Mouse (Mus musculus) stomach, embryonic 16.5 days (tissue): ENCODE measurements at regions not wholly inside any gene's neighbourhood (a gene's known extent, or its start where the extent isn't known, plus 50 kb on each side); places are given as distances from the start of the nearest gene placed in this dataset.

Source experiments
- ATAC-seq: fragments of 200-750 bp; cut with Nextera tagmentation; 2 replicates; pipeline ENCODE4 v1.8.0; 2017; ENCODE audit warnings: moderate number of reproducible peaks, moderate TSS enrichment; ENCODE audit not compliant: insufficient read depth, low FRiP score
- H3K27ac ChIP-seq: fragments of 300-500 bp; sonication (generic); 2 replicates; pipeline ENCODE4 v1.5.1; 2014; ENCODE audit warnings: low read length
- H3K27me3 ChIP-seq: fragments of 300-500 bp; sonication (generic); 2 replicates; pipeline ENCODE4 v1.6.1; 2014; ENCODE audit warnings: low read length, control low read depth, mixed read lengths; ENCODE audit not compliant: control insufficient read depth, insufficient read depth
- H3K36me3 ChIP-seq: fragments of 300-500 bp; sonication (generic); 2 replicates; pipeline ENCODE4 v1.6.1; 2014; ENCODE audit warnings: low read length; ENCODE audit not compliant: control insufficient read depth, insufficient read depth
- H3K4me1 ChIP-seq: fragments of 300-500 bp; sonication (generic); 2 replicates; pipeline ENCODE4 v1.6.1; 2014; ENCODE audit warnings: low read length, control low read depth, mixed read lengths; ENCODE audit not compliant: control insufficient read depth, insufficient read depth
- H3K4me2 ChIP-seq: fragments of 300-500 bp; sonication (generic); 2 replicates; pipeline ENCODE4 v1.6.1; 2014; ENCODE audit warnings: low read depth, low read length, mixed read lengths
- H3K4me3 ChIP-seq: fragments of 300-500 bp; sonication (generic); replicated peaks from 2 replicates; pipeline ENCODE4 v1.5.1; 2014; ENCODE audit warnings: mild to moderate bottlenecking, low read length
- H3K9ac ChIP-seq: fragments of 300-500 bp; sonication (generic); 2 replicates; pipeline ENCODE4 v1.6.1; 2014; ENCODE audit warnings: low read length
- H3K9me3 ChIP-seq: fragments of 300-500 bp; sonication (generic); replicated peaks from 2 replicates; pipeline ENCODE4 v1.6.1; 2016; ENCODE audit warnings: low read length, control low read depth; ENCODE audit not compliant: control insufficient read depth
- WGBS: fragments of 180-500 bp; shearing (Covaris S2); extraction: QIAGEN DNeasy Blood & Tissue Kit; methylation state at CpG from one replicate; pipeline ENCODE4 v1.1.7; 2014; 5-methylcytosine and 5-hydroxymethylcytosine counted together

GRCm38 (mm10) chr4:131230361-131230760 is 286.2 kb downstream of the Matn1 start:
- no peak overlapping the region for H3K4me2 ChIP-seq
- no peaks in the 10 kb centered on the region for H3K27me3 ChIP-seq
- no peak for ATAC-seq
- no peak overlapping the region for H3K4me3 ChIP-seq
- WGBS: 77% methylated on average over 5 of the region's 5 CpGs
- no peaks in the 10 kb centered on the region for H3K36me3 ChIP-seq
- H3K9me3 ChIP-seq: no peaks in the 10 kb centered on the region
- no peak overlapping the region for H3K27ac ChIP-seq
- H3K9ac ChIP-seq: no peak overlapping the region
- no peaks in the 10 kb centered on the region for H3K4me1 ChIP-seq

DNA sequence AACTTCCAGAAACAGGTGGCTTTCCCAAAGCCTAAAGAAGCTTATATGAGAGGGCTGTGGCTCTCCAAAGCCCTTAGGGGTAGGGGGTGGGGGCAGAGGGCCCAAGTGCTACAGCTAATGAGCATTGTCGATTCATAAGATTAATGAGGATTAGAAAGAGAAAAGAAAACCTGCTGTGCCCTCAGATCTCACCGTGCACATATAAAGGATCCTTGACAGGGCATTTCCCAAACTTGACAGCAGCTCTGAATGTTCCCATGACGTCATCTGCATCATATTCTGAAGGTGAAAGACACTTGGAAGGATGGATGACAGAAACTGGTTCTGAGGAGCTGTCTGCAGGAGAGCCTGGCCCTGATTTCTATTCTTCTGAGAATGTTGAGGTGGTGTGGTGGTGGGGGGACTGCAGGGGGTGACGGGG is 292.4 kb downstream of the Matn1 start:
- Histone ChIP-seq H3K27me3 (no peaks in the 10 kb centered on the region), H3K4me2 (no peak overlapping the region), H3K27ac (no peak overlapping the region), H3K9me3 (no peaks in the 10 kb centered on the region), H3K4me1 (no peaks in the 10 kb centered on the region), H3K36me3 (no peaks in the 10 kb centered on the region), H3K4me3 (no peak overlapping the region), H3K9ac (no peak overlapping the region)
- no peak for ATAC-seq
- 41% methylated on average over 4 of the region's 4 CpGs for WGBS

DNA sequence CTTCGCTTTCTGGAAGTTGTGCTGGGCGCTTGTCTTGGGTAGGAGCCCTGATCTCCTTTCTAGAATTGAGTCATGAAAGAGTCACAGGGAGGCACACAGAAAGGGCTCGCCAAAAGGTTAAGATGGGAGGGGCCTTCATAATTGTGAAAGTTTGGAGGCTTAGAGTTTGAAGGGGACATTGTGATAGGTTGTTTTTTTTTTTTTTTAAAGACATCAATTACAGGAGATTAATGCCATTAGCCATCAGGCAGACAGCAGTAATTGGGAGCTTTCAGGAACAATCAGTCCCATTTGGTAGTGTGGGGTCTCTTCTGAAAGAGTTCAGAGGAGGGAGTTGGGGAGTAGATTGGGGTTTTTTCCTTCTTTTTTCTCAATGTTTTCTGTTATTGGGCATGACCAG is 294.4 kb downstream of the Matn1 start:
- 74% methylated on average over 3 of the region's 3 CpGs for WGBS
- Histone ChIP-seq H3K9ac (no peak overlapping the region), H3K4me2 (no peak overlapping the region), H3K27ac (no peak overlapping the region), H3K4me1 (no peaks in the 10 kb centered on the region), H3K4me3 (no peak overlapping the region), H3K36me3 (no peaks in the 10 kb centered on the region), H3K27me3 (no peaks in the 10 kb centered on the region), H3K9me3 (no peaks in the 10 kb centered on the region)
- no peak for ATAC-seq

DNA sequence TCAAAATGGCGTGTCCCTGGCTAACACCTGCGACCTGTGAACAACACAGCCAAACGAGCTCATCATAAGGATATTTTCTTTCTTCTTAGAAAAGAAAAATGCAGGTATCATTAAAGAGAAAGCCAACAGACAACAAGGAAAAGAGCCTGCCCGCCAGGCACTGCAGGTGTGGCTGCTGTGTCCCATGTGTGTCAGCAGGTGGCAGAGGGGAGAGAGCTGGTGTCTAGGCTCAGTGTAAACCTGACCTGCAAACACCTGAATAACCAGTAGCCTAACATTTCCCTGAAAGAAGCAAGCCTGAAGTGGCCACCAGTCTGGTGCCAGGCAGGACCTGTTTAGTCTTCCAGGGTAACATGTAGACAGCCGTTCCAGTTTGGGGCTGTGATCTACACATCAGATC is 294.9 kb downstream of the Matn1 start:
- WGBS: 70% methylated on average over 5 of the region's 5 CpGs
- Histone ChIP-seq H3K9ac (no peak overlapping the region), H3K36me3 (no peaks in the 10 kb centered on the region), H3K9me3 (no peaks in the 10 kb centered on the region), H3K27ac (no peak overlapping the region), H3K27me3 (no peaks in the 10 kb centered on the region), H3K4me2 (no peak overlapping the region), H3K4me3 (no peak overlapping the region), H3K4me1 (no peaks in the 10 kb centered on the region)
- no peak for ATAC-seq

- no peaks in the 10 kb centered on the region for H3K27me3 ChIP-seq
- no peaks in the 10 kb centered on the region for H3K9me3 ChIP-seq
- H3K4me2 ChIP-seq: no peak overlapping the region
- 80% methylated on average over 4 of the region's 4 CpGs for WGBS
- H3K9ac ChIP-seq: no peak overlapping the region
- H3K4me3 ChIP-seq: no peak overlapping the region
- no peaks in the 10 kb centered on the region for H3K4me1 ChIP-seq
- H3K36me3 ChIP-seq: no peaks in the 10 kb centered on the region
- no peak for ATAC-seq
- H3K27ac ChIP-seq: no peak overlapping the region
These were observed 296.3 kb downstream of the Matn1 start for GRCm38 (mm10) chr4:131240457-131240856.

DNA sequence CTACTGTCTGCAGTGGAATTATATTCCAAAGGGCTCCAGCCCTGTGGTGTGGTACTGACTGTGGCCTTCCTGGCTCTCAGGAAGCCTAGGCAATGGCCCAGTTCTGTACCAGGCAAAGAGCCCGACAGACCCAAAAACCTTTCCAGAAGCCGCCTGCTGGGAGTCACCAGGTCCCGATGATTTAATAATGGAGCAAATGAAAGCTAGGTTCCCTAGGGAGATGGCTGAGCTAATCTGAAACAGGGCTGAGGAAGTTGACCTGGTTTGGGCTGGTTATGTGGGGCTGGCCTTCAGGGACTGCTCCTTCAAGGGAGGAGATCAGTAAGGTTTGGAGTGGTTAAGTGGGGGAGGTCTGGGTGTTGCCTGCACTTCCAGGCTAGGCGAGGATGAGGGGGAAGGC is 298.1 kb downstream of the Matn1 start:
- 68% methylated on average over 4 of the region's 4 CpGs for WGBS

GRCm38 (mm10) chr4:131243744-131244387 is 299.7 kb downstream of the Matn1 start:
- Histone ChIP-seq H3K4me3 (no peak overlapping the region), H3K9me3 (no peaks in the 10 kb centered on the region), H3K4me2 (no peak overlapping the region), H3K36me3 (no peaks in the 10 kb centered on the region), H3K27ac (no peak overlapping the region), H3K4me1 (no peaks in the 10 kb centered on the region), H3K9ac (no peak overlapping the region), H3K27me3 (no peaks in the 10 kb centered on the region)
- no peak for ATAC-seq
- WGBS: 50% methylated on average over 9 of the region's 9 CpGs

More for the DNA sequence above, 298.1 kb downstream of the Matn1 start:
- ATAC-seq: no peak
- H3K9me3 ChIP-seq: no peaks in the 10 kb centered on the region
- H3K4me1 ChIP-seq: no peaks in the 10 kb centered on the region
- no peak overlapping the region for H3K4me3 ChIP-seq
- H3K27ac ChIP-seq: no peak overlapping the region
- H3K36me3 ChIP-seq: no peaks in the 10 kb centered on the region
- no peak overlapping the region for H3K9ac ChIP-seq
- no peak overlapping the region for H3K4me2 ChIP-seq
- H3K27me3 ChIP-seq: no peaks in the 10 kb centered on the region

DNA sequence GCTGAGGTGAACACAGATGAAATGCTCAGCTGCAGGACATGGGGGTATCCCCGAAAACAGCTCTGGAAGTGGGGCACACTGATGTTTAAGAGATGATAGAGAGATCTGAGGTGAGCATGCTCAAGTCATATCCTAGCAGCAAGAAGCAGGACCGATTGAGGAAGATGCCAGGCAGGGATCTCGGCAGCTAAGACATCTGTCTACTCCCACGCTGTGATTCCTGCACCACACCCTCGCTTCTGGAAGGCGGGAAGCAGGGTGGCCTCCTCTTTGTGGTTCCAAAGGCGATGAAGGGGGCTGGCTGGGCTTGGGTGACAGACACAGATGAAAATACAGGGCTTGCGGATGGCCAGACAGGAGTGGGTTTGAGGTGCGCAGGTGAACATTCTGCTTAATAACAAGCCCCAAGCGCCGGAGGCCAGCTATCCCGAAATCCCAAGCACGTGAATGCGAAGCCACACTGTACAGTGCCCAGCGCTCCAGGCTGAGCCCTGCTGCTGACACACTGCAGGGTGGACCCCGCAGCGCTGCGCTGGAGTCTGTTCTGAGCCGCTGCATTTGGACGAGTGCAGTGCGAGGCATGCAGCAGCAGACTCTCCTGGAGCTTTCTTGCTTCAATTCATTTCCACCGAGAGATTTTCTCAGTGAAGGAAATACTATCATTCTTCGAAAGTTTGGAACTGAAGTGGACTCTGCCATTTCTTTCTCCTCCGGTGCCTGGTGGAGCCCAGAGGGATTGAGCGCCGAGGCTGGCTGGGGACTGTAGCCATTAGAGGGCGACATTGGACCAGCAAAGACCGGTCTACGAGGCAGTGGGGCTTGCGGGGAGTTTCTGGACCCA is 308.6 kb downstream of the Matn1 start:
- Histone ChIP-seq H3K9me3 (no peaks in the 10 kb centered on the region), H3K9ac (no peak overlapping the region), H3K4me3 (peak overlapping the region; percentile 20; the same call in 1 of the 2 replicates), H3K36me3 (no peaks in the 10 kb centered on the region), H3K4me2 (peak overlapping the region; percentile 50), H3K4me1 (no peaks in the 10 kb centered on the region), H3K27me3 (peaks cover 7% of the 10 kb centered on the region; the same call in 1 of the 2 replicates), H3K27ac (no peak overlapping the region)
- 19% methylated on average over 30 of the region's 30 CpGs for WGBS
- peak; percentile 48; the same call in 1 of the 2 replicates for ATAC-seq

DNA sequence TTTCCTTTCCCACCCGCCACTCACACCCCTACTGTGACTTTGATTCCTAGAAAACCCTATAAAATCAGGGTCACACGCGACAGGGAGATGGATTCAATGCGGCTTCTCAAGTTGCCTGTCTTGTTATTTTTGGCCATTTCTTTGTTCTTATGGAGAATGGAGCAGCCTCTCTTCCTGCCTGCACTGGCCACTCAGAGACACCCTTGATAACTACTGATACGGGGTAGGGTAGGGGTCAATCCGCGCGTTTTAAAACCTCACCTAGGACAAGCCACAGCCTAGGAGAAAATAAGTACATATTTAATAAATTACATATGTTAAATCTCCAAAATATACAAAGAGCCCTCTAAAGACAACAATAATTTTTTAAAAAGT is 309.2 kb downstream of the Matn1 start:
- 4% methylated on average over 8 of the region's 8 CpGs for WGBS
- Histone ChIP-seq H3K9me3 (no peaks in the 10 kb centered on the region), H3K27ac (no peak overlapping the region), H3K36me3 (no peaks in the 10 kb centered on the region), H3K27me3 (peaks cover 7% of the 10 kb centered on the region; the same call in 1 of the 2 replicates), H3K4me1 (no peaks in the 10 kb centered on the region), H3K9ac (no peak overlapping the region), H3K4me3 (no peak overlapping the region), H3K4me2 (peak overlapping the region; percentile 50)
- no peak for ATAC-seq
